Mouse (Mus musculus) urinary bladder, postnatal 4 days (tissue): ENCODE measurements at regions not wholly inside any gene's neighbourhood (a gene's known extent, or its start where the extent isn't known, plus 50 kb on each side); places are given as distances from the start of the nearest gene placed in this dataset.

ENCODE experiments used
- DNase-seq, 2 experiments: peaks; one replicate each; pipeline ENCODE4 v3.0.0; 2021 to 2022; ENCODE audit warnings: low spot score in 2 of 2

DNA sequence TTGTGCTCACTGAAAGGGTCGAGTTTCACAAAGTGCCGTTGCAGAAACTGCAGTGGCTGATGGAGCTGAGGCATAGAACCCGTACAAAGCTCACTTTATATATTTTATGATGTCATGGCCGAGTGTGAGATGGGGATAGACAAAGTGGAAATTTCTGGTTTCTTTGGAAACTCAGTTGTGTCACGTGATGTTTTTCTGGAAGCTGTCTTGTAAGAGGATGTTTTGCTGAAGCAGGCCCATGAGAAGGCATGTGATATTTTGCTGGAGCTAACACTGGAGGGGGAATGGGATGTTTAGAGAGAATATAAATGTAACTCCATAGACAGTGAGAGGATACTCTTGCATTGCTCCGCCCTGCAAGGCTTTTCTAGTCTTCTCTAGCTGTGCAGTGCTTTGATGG lies 311.7 kb downstream of the Tmem132b start:
- no peak for DNase-seq

DNA sequence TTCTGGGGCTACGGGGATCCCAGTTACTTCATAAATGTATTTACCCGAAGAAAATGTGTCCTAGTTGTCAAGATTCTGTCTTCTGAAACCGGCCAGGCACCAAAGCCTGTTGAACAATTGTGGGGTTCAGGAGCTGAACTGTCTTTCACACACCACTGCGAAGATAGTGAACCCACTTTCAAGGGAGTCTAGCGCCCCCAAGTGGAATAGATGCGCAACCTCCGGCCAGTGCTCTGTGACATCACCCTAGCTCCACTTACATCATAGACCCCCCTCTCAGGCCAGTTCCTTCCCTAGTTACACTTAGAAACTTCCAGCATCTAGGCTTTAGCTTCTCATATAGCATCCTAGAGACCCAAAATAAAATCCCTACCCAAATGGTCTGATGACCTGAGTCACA lies 318.1 kb downstream of the Tmem132b start:
- no peak for DNase-seq

DNA sequence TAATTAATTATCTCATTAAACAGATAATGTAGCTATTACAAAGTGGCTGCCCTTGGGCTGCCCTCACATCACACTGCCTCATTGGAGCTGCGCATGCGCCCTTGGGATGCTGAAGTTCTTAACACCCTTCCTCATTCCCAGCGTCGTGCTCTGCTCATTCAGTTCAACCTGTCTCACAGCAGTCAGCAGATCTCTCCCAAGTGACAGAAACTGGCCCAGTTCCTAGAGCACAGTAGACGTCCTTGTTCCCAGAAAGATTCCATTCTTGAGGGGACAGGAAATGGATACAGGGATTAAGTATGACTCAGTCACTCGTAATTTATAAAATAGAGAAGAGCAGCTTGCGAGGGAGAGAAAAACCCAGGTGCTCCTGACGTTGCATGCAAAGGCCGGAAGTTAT lies 344.7 kb downstream of the Tmem132b start:
- DNase-seq = peak in 1 of 2 experiments; percentile 47

DNA sequence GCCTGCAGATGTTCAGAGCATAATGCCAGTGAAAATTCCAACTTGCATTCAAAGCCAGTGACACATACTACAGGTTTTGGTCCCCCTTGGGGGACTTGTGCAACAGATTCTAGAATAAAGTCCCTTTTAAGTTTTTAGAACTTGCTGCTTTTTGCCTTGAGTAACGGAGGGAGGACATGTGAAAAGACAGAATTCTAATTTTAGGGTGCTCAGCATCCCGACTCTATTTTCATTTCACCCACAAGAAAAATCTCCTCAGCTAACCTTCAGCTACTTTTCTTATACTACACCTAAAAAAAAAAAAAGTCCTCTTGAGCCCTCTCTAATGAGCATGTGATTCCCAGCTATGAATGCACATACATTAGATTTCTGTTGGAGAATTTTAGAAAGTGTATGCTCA lies 357.3 kb downstream of the Tmem132b start:
- no peak for DNase-seq

- peak in 1 of 2 experiments; percentile 35 for DNase-seq
Observed at GRCm38 (mm10) chr5:125893864-125894263, 362.3 kb downstream of the Tmem132b start.

- DNase-seq = no peak
Observed at GRCm38 (mm10) chr5:125902038-125902437, 370.5 kb downstream of the Tmem132b start.

GRCm38 (mm10) chr5:125904426-125904825 lies 372.9 kb downstream of the Tmem132b start:
- DNase-seq = no peak

GRCm38 (mm10) chr5:125907332-125907731 lies 375.8 kb downstream of the Tmem132b start:
- no peak for DNase-seq

GRCm38 (mm10) chr5:125907909-125908308 lies 376.3 kb downstream of the Tmem132b start:
- DNase-seq = no peak

DNA sequence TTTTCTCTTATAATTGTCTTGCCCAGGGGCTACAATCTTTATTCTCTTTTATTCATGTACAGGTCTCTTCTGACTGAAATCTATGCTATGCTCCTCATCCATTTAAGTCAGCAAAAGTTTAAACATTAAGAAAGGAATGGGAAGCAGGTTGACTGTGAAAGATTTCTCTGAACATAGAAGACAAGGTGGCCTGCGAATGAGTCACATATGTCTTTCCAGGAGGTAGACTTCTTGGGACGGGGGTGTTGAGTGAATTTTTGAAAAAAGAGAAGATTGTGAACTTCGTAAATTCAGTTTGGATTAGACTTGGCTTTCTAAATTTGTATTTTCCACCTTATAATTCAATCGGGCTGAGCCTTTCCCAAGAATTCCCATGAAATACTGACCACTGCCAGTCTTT lies 384.3 kb downstream of the Tmem132b start:
- DNase-seq = no peak

DNA sequence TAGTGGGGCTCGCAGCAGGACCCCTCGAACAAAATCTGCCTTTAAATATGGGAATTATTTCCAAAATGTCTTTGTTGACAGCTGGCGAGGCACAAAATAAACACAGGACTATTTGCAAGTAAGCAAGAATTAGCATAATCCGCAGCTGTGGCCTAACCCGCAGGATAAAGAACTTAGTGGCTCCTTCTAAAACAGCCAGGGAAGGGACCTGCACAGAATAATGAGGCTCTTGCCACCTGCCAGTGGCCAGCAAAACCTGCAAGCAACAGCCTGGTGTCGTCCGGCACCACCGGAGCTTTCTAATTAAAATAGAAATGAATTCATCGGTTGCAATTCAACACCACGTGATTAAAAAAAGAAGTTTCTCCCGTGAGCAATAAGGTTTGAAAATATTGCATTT lies 389.4 kb downstream of the Tmem132b start:
- no peak for DNase-seq

DNA sequence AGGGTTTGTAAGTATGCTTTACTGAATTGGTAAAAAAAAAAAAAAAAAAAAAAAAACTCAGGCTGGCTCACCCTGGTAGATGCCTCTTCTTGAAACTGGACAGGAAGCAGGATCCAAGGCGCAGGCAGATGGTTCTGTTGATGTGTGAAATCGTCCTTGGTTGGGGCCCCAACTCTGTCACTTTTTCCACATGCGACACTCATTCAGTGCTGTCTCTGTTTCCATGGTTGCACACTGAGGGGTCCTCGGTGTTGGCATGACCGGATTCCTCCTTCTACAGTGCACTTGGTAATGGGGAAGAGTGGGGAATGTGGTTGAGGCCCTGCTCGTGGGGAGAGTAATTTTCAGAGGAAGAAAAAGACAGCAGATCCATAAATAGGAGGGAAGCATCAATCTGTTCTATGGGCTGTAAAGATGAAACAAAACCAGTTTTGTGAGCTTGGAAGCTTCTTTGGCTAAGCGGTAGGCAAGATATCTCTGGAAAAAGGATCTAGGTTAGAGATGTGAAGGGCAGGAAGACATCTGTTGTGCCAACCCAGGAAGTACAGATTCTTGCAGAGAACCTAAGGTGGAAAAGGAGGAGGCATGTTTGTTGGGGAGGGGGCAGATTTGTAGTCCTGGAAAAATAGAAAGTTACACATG lies 394.4 kb downstream of the Tmem132b start:
- DNase-seq = no peak

- DNase-seq = no peak
Observed at GRCm38 (mm10) chr5:125931502-125931901, 399.9 kb downstream of the Tmem132b start.

- DNase-seq = no peak
Observed at GRCm38 (mm10) chr5:125939416-125939815, 407.8 kb downstream of the Tmem132b start.

DNA sequence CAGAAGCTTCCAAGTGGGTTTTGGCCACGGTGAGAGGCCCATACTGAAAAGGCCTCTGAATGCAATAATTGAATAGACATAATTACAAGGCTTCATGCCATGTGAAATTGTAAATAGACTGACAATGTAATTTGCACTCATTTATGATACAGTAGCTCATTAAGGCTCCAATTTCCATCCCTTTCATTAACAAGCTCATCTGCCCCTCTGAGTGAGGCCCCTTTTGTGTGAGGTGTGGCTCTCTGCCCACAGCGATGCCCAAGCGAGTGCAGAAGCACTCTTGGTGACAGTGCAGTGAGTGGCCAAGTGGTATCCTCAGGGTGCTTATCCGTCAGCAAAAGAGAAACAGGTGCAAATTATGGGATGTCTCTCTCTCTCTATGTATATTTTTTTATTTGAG lies 415.2 kb downstream of the Tmem132b start:
- no peak for DNase-seq

DNA sequence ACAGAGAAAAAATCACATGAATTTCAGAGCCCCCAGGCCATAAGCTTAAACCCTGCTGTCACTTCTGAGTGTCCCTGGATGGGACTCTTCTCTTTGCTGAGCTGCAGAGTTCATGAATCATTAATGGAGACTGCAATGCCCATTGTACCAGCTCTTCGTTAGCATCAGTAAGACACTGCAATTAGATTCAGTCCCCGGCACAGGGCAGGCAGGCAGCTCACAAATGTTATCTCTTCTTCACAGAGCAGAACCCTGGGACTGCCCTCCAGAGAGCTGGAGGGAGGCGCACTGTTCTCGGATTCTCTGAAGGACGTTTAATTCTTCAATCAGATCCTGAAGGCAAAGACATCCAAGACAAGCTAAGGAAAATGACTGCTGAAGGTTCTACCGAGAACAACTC lies 420.1 kb downstream of the Tmem132b start:
- DNase-seq = no peak

DNA sequence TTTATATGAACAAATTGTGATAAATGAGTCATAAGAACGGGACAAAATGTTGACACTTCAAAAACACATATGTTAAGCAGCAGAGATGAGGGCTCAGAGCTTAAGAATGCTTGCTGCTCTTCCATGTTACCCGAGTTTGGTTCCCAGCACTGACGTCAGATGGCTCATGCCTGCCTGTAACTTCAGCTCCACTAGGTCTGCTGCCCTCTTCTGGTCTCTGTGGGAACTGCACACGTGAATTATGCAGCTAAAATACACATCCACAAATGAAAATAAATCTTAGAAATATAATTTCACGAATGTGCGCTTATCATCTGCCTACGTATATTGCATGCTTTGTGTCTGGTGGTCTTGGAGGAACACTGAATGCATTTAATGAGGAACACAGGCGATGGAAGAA lies 432.5 kb downstream of the Tmem132b start:
- DNase-seq = no peak

DNA sequence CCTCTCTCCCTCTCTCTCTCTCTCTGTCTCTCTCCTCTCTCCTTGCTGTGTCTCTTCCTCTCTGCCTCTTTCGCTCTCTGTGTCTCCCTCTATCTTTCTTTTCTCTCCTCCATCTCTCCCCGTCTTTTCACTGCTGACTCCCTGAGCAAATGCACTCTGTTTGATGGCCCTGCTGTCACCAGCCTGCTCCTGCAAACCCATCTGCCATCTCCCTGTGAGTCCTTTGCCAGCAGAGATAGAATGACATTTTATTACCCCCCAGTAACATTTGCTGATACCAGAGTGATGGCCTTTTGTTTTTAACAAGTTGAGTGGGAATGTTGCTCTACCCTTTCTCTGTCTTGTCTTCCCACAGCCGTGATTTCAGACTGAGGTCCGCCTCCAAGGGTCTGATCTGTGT lies 436.6 kb downstream of the Tmem132b start:
- no peak for DNase-seq

- DNase-seq = no peak
Observed at GRCm38 (mm10) chr5:125974035-125974434, 442.5 kb downstream of the Tmem132b start.

GRCm38 (mm10) chr5:125979801-125980200 lies 448.2 kb downstream of the Tmem132b start:
- no peak for DNase-seq

- DNase-seq = no peak
Observed at GRCm38 (mm10) chr5:125985356-125985755, 453.8 kb downstream of the Tmem132b start.

GRCm38 (mm10) chr5:125997173-125997572 lies 465.6 kb downstream of the Tmem132b start:
- no peak for DNase-seq

DNA sequence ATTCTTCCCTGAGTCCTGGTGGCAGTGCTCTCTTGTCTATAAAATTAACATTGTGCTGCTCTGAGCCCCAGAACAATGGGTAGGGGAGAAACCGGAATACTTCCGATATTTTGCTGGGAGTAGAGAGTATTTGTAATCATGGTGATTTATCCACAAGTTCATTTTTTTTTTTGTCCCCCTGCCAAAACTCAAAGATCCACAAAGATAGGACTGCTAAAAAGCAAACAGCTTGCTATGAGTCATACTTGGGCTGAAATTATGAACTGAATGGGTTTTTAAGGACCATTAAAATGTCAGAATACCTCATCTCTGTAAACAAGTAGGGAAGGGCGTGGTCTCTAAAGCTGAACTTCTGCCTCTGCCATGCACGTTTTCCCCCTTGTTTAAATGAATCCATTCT lies 476.3 kb downstream of the Tmem132b start:
- DNase-seq = no peak

DNA sequence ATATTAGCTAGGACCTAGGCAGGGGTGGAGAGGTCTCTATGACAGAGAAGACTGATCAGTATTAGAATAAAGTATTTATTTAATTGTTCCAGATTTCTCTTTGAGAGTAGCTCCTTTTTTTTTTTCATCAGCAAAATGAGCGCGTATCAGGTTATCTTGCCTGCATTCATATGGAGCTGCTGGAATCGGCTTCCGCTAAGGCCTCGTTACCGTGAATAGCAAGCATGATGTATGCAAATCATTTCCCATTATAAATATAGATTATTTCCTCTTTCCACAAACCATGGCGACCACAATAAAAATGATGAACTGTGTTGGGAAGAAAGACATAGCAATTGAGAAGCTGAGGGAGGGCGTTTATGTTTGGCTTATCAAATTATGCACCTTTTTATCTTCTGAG lies 476.7 kb downstream of the Tmem132b start:
- DNase-seq = no peak
